Mouse (Mus musculus) neural tube, embryonic 15.5 days (tissue): ENCODE data around the gene Olfr1288. TPM values are rescaled to one million over a fixed set of nuclear protein-coding genes. Genes with fewer than 3 reads are reported as not detected.

Experiments used
- ATAC-seq: fragments of 200-750 bp; cut with Nextera tagmentation; 2 replicates; pipeline ENCODE4 v1.8.0; 2017; ENCODE audit warnings: mild to moderate bottlenecking, moderate TSS enrichment, moderate library complexity; ENCODE audit not compliant: low FRiP score
- H3K27ac ChIP-seq: fragments of 300-500 bp; sonication (generic); replicated peaks from 2 replicates; pipeline ENCODE4 v1.5.1; 2015; ENCODE audit warnings: mild to moderate bottlenecking, inconsistent platforms
- H3K27me3 ChIP-seq: fragments of 300-500 bp; sonication (generic); replicated peaks from 2 replicates; pipeline ENCODE4 v1.6.1; 2015; ENCODE audit warnings: inconsistent platforms
- H3K36me3 ChIP-seq: fragments of 300-500 bp; sonication (generic); 2 replicates; pipeline ENCODE4 v1.6.1; 2015; ENCODE audit warnings: inconsistent platforms
- H3K4me1 ChIP-seq: fragments of 300-500 bp; sonication (generic); 2 replicates; pipeline ENCODE4 v1.6.1; 2015; ENCODE audit warnings: inconsistent platforms
- H3K4me2 ChIP-seq: fragments of 300-500 bp; sonication (generic); 2 replicates; pipeline ENCODE4 v1.6.1; 2015; ENCODE audit warnings: inconsistent platforms, mild to moderate bottlenecking, moderate library complexity
- H3K4me3 ChIP-seq: fragments of 300-500 bp; sonication (generic); replicated peaks from 2 replicates; pipeline ENCODE4 v1.5.1; 2015; ENCODE audit warnings: mild to moderate bottlenecking, inconsistent platforms
- H3K9ac ChIP-seq: fragments of 300-500 bp; sonication (generic); replicated peaks from 2 replicates; pipeline ENCODE4 v1.6.1; 2015; ENCODE audit warnings: mild to moderate bottlenecking, inconsistent platforms
- H3K9me3 ChIP-seq: fragments of 300-500 bp; sonication (generic); replicated peaks from 2 replicates; pipeline ENCODE4 v1.6.1; 2016; ENCODE audit warnings: inconsistent platforms
- WGBS: fragments of 180-500 bp; shearing (Covaris S2); methylation state at CpG from one replicate; pipeline ENCODE4 v1.1.7; 2015; ENCODE audit warnings: mixed read lengths; 5-methylcytosine and 5-hydroxymethylcytosine counted together
- polyA plus RNA-seq: library from polyadenylated mRNA; unstranded; fragments of >200 nt; fragmentation: Nextera tagmentation; extraction: Ambion mirVana; gene quantifications from 2 replicates; pipeline ENCODE4 v1.2.1, GENCODE M21; 2015

Gene Olfr1288
- not detected in 2 replicates for polyA plus RNA-seq

GRCm38 (mm10) chr2:111473801-111474200 is at the start of gene Olfr1288:
Gene Olfr1288, plus strand, starts transcription at chr2:111474101.
- Histone ChIP-seq H3K9me3 (no peaks in the 10 kb centered on the region), H3K9ac (no peak within 1 kb of the TSS), H3K27me3 (no peaks in the 10 kb centered on the region), H3K4me1 (no peaks in the 10 kb centered on the region), H3K27ac (no peak within 1 kb of the TSS), H3K4me3 (no peak within 1 kb of the TSS), H3K36me3 (no peaks in the 10 kb centered on the region), H3K4me2 (no peak within 1 kb of the TSS)
- ATAC-seq, result no peak
- whole genome bisulfite sequencing, result 94% methylated on average over 1 of the region's 1 CpGs

- no peak within 1 kb of the TSS for H3K9ac ChIP-seq
- H3K27ac ChIP-seq, result no peak within 1 kb of the TSS
- no peaks in the 10 kb centered on the region for H3K9me3 ChIP-seq
- no peak within 1 kb of the TSS for H3K4me2 ChIP-seq
- no peaks in the 10 kb centered on the region for H3K27me3 ChIP-seq
- no peak for ATAC-seq
- H3K4me3 ChIP-seq, result no peak within 1 kb of the TSS
- H3K4me1 ChIP-seq, result no peaks in the 10 kb centered on the region
- 66% methylated on average over 1 of the region's 1 CpGs for WGBS
- H3K36me3 ChIP-seq, result no peaks in the 10 kb centered on the region
Observed at GRCm38 (mm10) chr2:111448842-111449241, 25.1 kb upstream of the Olfr1288 start, which contains the start of gene Olfr1287. Gene Olfr1287, plus strand, starts transcription at chr2:111449142.

- H3K9me3 ChIP-seq, result no peaks in the 10 kb centered on the region
- no peak within 1 kb of the TSS for H3K4me3 ChIP-seq
- ATAC-seq, result no peak
- no peaks in the 10 kb centered on the region for H3K27me3 ChIP-seq
- no peak within 1 kb of the TSS for H3K9ac ChIP-seq
- H3K4me1 ChIP-seq, result no peaks in the 10 kb centered on the region
- 80% methylated on average over 1 of the region's 1 CpGs for WGBS
- H3K36me3 ChIP-seq, result no peaks in the 10 kb centered on the region
- no peak within 1 kb of the TSS for H3K27ac ChIP-seq
- H3K4me2 ChIP-seq, result no peak within 1 kb of the TSS
Observed at GRCm38 (mm10) chr2:111480519-111480918, 6.6 kb downstream of the Olfr1288 start, which contains the start of gene Olfr1289. Gene Olfr1289, plus strand, starts transcription at chr2:111480819.

GRCm38 (mm10) chr2:111493729-111494128 is 19.8 kb downstream of the Olfr1288 start, which contains the start of gene Olfr1290:
Gene Olfr1290, minus strand, starts transcription at chr2:111493829.
- Histone ChIP-seq H3K9ac (no peak within 1 kb of the TSS), H3K4me1 (no peaks in the 10 kb centered on the region), H3K27me3 (no peaks in the 10 kb centered on the region), H3K36me3 (no peaks in the 10 kb centered on the region), H3K9me3 (no peaks in the 10 kb centered on the region), H3K4me3 (no peak within 1 kb of the TSS), H3K4me2 (no peak within 1 kb of the TSS), H3K27ac (no peak within 1 kb of the TSS)
- 87% methylated on average over 5 of the region's 5 CpGs for WGBS
- no peak for ATAC-seq

- 91% methylated on average over 3 of the region's 3 CpGs for WGBS
Observed at GRCm38 (mm10) chr2:111496880-111497279, 23.0 kb downstream of the Olfr1288 start, which contains the start of gene Olfr1291-ps1. Gene Olfr1291-ps1, plus strand, starts transcription at chr2:111497180.

GRCm38 (mm10) chr2:111517451-111517850 is 43.5 kb downstream of the Olfr1288 start:
- H3K9ac ChIP-seq, result no peak overlapping the region
- no peak overlapping the region for H3K4me3 ChIP-seq
- no peaks in the 10 kb centered on the region for H3K27me3 ChIP-seq
- H3K36me3 ChIP-seq, result no peaks in the 10 kb centered on the region
- no peak overlapping the region for H3K27ac ChIP-seq
- H3K9me3 ChIP-seq, result 0 out of 2 replicates have a peak, but pooled peaks cover 3% of the 10 kb centered on the region
- H3K4me1 ChIP-seq, result no peaks in the 10 kb centered on the region
- ATAC-seq, result no peak
- WGBS, result 90% methylated on average over 10 of the region's 10 CpGs
- H3K4me2 ChIP-seq, result no peak overlapping the region

More at GRCm38 (mm10) chr2:111496880-111497279, 23.0 kb downstream of the Olfr1288 start, which contains the start of gene Olfr1291-ps1:
- no peak within 1 kb of the TSS for H3K9ac ChIP-seq
- no peaks in the 10 kb centered on the region for H3K9me3 ChIP-seq
- no peaks in the 10 kb centered on the region for H3K36me3 ChIP-seq
- no peaks in the 10 kb centered on the region for H3K27me3 ChIP-seq
- H3K4me1 ChIP-seq, result no peaks in the 10 kb centered on the region
- no peak for ATAC-seq
- no peak within 1 kb of the TSS for H3K4me3 ChIP-seq
- H3K27ac ChIP-seq, result no peak within 1 kb of the TSS
- no peak within 1 kb of the TSS for H3K4me2 ChIP-seq

GRCm38 (mm10) chr2:111524903-111525302 is 51.0 kb downstream of the Olfr1288 start, which contains the start of gene Olfr1293-ps:
Gene Olfr1293-ps, plus strand, starts transcription at chr2:111525203.
- no peak within 1 kb of the TSS for H3K9ac ChIP-seq
- H3K9me3 ChIP-seq, result no peaks in the 10 kb centered on the region
- no peaks in the 10 kb centered on the region for H3K27me3 ChIP-seq
- no peak within 1 kb of the TSS for H3K4me2 ChIP-seq
- no peak within 1 kb of the TSS for H3K4me3 ChIP-seq
- no peak within 1 kb of the TSS for H3K27ac ChIP-seq
- ATAC-seq, result no peak
- no peaks in the 10 kb centered on the region for H3K36me3 ChIP-seq
- WGBS, result 81% methylated on average over 1 of the region's 1 CpGs
- no peaks in the 10 kb centered on the region for H3K4me1 ChIP-seq

Other genes with a start within 250 kb of the Olfr1288 start
- gene 4930430A15Rik, start 244.5 kb upstream of the Olfr1288 start, polyA plus RNA-seq, result not detected in 2 replicates
- gene Olfr1275, start 238.8 kb upstream of the Olfr1288 start, polyA plus RNA-seq, result not detected in 2 replicates
- gene Olfr1276, start 219.6 kb upstream of the Olfr1288 start, polyA plus RNA-seq, result not detected in 2 replicates
- gene Olfr1277, start 200.0 kb upstream of the Olfr1288 start, polyA plus RNA-seq, result not detected in 2 replicates
- gene Olfr1278, start 184.0 kb upstream of the Olfr1288 start, polyA plus RNA-seq, result not detected in 2 replicates
- not detected in 2 replicates for gene Olfr1279, start 173.5 kb upstream of the Olfr1288 start, polyA plus RNA-seq
- gene Olfr1280, start 160.1 kb upstream of the Olfr1288 start, polyA plus RNA-seq, result not detected in 2 replicates
- not detected in 2 replicates for gene Olfr1281, start 147.6 kb upstream of the Olfr1288 start, polyA plus RNA-seq
- gene Olfr1282, start 138.0 kb upstream of the Olfr1288 start, polyA plus RNA-seq, result not detected in 2 replicates
- gene Olfr1283, start 107.3 kb upstream of the Olfr1288 start, polyA plus RNA-seq, result not detected in 2 replicates
- not detected in 2 replicates for gene Olfr1284, start 98.6 kb upstream of the Olfr1288 start, polyA plus RNA-seq
- not detected in 2 replicates for gene Olfr1286, start 51.0 kb upstream of the Olfr1288 start, polyA plus RNA-seq
- not detected in 2 replicates for gene Olfr1287, start 25.0 kb upstream of the Olfr1288 start, polyA plus RNA-seq
- gene Olfr1289, start 6.7 kb downstream of the Olfr1288 start, polyA plus RNA-seq, result not detected in 2 replicates
- gene Olfr1290, start 19.7 kb downstream of the Olfr1288 start, polyA plus RNA-seq, result not detected in 2 replicates
- not detected in 2 replicates for gene Olfr1291-ps1, start 23.1 kb downstream of the Olfr1288 start, polyA plus RNA-seq
- gene Olfr1293-ps, start 51.1 kb downstream of the Olfr1288 start, polyA plus RNA-seq, result not detected in 2 replicates
- not detected in 2 replicates for gene Olfr1294, start 66.2 kb downstream of the Olfr1288 start, polyA plus RNA-seq
- not detected in 2 replicates for gene Olfr1295, start 95.6 kb downstream of the Olfr1288 start, polyA plus RNA-seq
- not detected in 2 replicates for gene Olfr1297, start 152.4 kb downstream of the Olfr1288 start, polyA plus RNA-seq
- not detected in 2 replicates for gene Olfr1298, start 175.1 kb downstream of the Olfr1288 start, polyA plus RNA-seq
- gene Olfr1299, start 187.3 kb downstream of the Olfr1288 start, polyA plus RNA-seq, result not detected in 2 replicates